Mouse (Mus musculus): ENCODE data around the gene Psd.

GRCm38 (mm10) chr19:46310312-46310865 lies 16.6 kb downstream of the Psd start:
- TF ChIP-seq CTCF (IDR thresholded peaks at IDR 0.05; ENCODE audit: low read depth, low read length) (no peak), POLR2A (IDR thresholded peaks at IDR 0.05; ENCODE audit: borderline replicate concordance, low read depth, low read length) (no peak)
